Mouse (Mus musculus) urinary bladder, postnatal 25 days (tissue): Measurements from ENCODE around the gene Ociad1.

Experiments used
- DNase-seq: peaks from one replicate; pipeline ENCODE4 v3.0.0; 2022; ENCODE audit warnings: low spot score

The Ociad1 gene

GRCm38 (mm10) chr5:73292502-73293457 is at the start of gene Ociad1:
Gene Ociad1, plus strand, starts transcription at chr5:73292784.
- peak; percentile 86 for DNase-seq

GRCm38 (mm10) chr5:73244403-73244802 is 48.2 kb upstream of the Ociad1 start:
- no peak for DNase-seq

DNA sequence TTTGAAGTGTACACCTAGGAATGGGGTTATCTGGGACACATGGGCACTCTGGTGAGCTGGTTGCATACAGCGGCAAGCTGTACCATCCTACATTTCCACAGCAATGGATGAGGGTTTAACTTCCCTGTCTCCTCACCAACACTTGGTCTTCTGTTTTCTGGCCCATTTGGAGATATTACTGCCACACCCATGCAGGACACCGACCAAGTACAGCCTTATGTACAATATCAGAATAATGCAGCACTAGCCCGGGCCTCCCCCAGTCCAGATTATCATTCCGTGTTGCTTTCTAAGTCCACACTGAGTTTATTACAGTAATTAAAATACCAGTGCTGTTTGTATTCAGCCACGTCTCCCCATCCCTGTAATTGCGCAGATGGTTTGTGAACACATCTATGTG is 46.2 kb upstream of the Ociad1 start:
- no peak for DNase-seq

DNA sequence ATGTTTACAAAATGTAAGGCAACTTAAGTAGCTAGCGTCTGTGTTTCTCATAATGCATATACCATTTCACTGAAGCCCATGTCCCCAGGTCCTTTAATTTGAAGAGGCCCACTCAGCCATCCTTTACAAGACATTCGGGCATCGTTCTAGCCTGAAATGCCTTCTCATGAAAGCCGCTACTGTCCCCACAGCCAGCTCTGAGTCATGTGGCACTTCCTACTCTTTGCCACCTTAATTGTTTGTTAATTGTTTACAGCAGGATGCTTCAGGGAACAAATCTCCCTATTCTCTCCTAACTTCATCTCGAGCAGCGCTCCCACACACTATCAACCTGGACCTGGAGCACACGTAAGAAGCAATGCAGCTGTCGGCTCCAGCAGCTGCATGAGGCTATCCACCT is 44.4 kb upstream of the Ociad1 start:
- DNase-seq = no peak

DNA sequence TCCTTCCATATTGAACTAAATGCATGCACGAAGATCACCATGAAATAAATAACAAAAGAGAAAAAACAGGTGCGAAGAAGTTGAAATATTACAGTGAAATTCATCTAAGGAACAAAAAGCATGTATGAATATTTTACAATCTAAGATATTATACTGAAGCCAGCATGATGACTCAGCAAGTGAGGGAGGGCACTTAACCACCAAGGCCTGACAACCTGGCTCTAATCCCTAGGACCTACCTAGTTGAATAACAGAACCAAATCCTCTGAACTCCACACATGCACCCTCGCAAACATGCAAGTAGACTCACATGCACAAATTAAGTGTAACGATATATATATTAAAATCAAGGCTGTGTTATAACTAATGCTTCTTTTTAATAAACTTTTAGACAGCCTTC is 43.2 kb upstream of the Ociad1 start:
- no peak for DNase-seq

DNA sequence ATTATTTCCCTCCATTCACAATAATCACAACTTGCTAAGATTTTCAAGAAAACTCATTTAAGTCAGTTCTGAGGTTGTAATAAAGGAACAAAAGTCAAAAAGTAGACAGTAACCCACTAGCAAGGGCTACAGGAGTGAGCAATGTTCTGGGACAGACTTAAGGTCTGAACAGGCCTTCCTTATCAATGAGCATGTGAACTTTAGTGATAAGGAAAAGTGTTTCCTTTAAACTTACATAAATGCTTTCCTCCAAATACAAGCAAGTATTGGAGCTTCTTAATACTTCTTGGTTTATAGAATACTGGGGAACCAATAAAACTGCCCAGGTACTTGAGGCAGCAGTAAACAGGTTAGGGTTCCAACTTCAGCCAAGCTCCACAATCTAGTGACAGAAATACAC is 39.8 kb upstream of the Ociad1 start:
- no peak for DNase-seq

- DNase-seq = no peak
Observed at GRCm38 (mm10) chr5:73254660-73255059, 37.9 kb upstream of the Ociad1 start.

DNA sequence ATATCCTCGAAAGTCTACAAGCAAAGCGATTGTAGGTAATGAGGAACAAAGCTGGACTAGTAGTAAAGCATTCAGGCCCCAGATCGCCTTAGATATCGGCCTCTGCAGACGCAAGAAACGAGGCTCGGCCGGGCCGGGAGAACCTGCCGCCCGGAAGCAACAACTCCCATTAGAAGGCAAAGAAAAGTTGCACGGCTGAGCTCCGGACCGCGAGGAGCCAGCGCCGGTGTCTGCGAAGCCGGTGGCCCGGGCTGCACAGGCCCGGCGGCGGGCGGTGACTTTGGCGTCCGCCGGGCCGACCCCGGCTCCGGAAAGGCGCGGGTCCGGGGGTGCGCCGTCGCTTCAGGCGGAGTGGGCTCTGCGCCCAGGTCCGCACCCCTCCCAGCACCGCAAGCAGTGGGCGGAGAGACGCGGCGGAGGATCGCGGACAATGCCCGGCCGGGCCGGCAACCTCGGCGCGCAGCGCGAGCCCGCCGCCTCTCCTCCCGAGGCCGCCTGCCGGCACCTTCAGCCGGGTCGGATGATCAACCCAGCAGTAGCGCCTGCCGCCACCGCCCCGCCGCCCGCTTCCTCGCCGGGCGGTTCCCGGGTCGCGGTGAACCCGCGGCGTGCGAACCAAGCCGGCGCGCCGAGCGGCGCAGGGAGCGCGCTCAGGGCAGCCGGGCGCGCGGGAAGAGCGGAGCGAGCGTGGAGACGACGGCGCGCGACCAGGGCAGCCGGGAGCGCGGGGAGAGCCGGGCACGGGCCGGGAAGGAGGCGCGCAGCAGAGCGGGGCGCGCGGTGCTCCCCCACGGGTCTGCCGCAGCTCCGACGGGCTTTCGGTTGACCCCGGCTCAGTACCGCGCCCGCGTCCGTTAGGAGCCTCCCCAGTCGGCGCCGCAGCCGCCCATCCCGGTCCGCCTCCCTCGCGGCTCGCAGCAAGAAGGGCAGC is 37.0 kb upstream of the Ociad1 start:
- DNase-seq = peak; percentile 52

- peak; percentile 87 for DNase-seq
Observed at GRCm38 (mm10) chr5:73256352-73257065, 36.1 kb upstream of the Ociad1 start, which contains the start of gene Fryl. Gene Fryl, minus strand, starts transcription at chr5:73256619.

DNA sequence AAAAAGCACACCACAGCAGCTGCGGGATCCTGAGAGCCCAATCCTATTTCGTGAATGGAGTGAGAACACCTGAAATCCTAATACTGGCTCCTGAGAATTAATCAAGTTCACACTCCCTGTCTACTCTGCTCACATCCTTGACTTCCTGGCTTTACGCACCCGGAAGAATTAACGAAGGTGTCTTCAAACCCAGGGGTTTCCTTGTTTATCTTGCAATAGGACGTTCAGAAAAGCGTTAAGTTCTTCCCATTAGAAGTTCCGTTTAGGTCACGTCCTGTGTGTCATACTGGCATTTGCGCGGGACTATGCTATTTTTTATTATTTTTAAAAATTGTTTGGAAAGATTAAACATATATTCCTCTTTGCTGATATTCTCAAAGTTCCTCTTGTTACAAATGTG is 35.5 kb upstream of the Ociad1 start:
- no peak for DNase-seq

- no peak for DNase-seq
Observed at GRCm38 (mm10) chr5:73257723-73258122, 34.9 kb upstream of the Ociad1 start.

DNA sequence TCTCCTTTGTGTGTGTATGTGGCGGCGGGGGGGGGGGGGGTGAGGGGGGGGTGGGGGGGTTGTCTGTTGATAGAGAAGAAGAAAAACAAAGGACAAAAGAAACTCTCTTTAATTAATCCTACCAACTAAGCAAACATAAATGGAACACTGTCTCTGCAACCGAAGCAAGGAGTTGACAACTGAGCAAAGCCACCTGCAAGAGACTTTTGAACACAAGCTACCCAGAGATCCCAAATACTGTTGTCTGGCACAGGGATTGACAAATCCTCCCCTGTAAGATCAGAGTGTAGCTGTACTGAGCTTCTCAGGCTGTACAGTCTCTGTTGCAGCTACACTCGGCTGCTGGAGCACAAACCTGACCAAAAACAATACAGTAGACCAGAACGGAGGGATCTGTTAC is 28.5 kb upstream of the Ociad1 start:
- DNase-seq = no peak

DNA sequence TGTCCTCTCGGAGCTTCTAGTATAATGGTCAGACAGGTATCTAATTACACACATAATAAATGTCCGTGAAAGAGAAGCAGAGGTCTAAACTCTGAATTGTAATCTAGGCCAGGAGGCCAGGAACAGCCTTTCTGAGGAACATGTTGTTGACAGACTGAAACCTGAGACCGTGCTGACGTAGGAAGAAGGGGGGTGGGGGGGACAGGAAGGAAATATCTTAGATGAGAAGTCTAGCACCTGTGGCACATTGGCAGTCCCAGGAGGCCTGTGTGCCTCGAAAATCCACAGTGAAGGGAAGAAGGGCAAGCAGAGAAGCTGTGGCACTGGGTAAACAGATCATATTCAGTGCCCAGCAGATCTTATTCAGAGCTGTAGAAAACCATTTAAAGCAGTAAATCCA is 27.1 kb upstream of the Ociad1 start:
- no peak for DNase-seq

GRCm38 (mm10) chr5:73268636-73269213 is 23.9 kb upstream of the Ociad1 start:
- DNase-seq = no peak

DNA sequence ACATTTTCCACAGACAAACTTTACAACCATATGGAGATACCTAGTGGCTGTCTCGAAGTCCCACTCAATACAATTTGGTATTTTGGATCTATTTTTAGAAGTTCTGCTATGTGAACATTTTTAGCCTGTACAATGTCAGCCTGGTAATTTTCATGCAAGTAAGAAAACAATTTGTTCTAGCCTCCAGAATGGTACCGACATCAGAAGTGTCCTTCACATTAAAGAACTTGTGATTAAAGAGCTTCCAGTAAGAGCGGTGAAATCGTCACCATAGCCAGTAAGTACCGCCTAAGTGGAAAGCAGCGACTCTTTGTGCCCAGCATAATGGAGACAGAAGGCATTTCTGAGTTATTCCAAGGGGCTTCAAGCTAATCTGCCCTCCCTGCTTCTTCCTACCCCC is 22.0 kb upstream of the Ociad1 start:
- no peak for DNase-seq

DNA sequence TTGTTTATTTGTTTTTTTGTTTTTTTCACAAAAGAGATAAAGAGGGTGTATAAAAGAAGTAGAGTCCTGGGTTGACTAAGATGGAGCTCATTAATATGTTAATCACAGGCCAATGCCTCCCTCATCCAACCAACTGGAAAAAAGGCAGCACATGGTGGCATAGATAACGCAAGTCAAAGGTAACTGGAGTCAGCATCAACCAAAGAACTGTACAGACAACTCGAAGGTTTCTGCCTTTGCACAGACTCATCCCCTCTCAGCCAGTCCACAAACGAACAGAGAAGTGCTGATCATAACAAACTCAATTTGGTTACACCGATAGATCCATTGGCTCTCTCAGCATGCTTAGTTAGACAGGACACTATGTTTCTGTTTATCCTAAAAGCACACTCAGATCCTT is 19.4 kb upstream of the Ociad1 start:
- DNase-seq = no peak

GRCm38 (mm10) chr5:73274941-73275340 is 17.6 kb upstream of the Ociad1 start:
- no peak for DNase-seq

- DNase-seq = no peak
Observed at GRCm38 (mm10) chr5:73279190-73279589, 13.4 kb upstream of the Ociad1 start.

DNA sequence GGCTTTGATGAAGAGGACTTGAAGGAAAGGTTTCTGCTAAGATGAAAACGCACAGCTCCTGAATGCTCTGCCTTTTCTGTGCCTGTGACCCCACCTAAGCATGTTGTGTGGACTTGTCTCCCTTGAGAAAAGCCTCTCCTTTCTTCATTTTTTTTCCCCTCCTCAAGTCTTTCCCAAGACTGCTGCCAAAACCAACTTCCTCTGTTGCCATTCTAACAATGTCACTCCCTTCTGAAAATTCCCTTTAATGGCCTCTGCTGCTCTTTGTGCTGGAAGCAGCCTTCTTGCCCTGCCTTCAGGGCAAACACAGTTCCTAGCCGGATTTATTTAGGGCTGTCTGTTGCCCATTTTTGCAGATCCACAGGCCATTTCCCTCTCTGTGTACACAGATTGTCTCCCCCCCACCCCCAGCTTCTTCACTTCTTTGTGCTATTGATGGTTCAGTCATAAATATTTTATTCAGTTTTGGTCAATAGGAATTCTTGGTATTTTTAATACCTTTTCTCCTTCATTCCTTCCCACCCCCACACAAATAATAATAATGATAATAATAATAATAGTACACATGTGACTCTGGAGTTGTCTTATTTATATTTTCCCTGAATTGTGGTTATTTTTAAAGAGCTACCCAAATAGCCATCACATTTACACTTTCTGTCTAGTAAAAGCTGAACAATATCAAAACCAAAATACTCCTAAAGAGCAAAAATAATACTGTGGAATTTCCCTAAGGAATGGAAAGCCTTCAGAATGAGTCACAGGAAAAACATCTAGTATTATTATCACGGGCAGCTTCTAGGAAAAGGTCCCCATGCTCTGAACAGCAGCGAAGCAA is 12.6 kb upstream of the Ociad1 start:
- no peak for DNase-seq

DNA sequence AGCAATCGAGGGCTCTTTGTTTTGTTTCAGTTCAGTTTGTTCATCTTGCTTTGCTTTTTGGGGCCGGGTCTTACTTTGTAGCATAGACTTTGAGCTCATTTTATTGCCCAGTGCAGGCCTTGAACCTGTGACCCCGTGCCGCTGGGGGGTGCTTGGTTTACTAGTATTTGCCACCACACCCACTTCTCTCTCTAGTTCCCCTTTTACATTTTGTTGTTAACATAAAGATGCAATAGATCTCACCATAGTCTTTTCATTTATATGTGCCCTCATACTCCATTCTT is 12.1 kb upstream of the Ociad1 start:
- no peak for DNase-seq

- DNase-seq = no peak
Observed at GRCm38 (mm10) chr5:73284046-73284445, 8.5 kb upstream of the Ociad1 start.
